Mouse (Mus musculus): ENCODE data around the gene Spata31d1d. TPM values are rescaled to one million over a fixed set of nuclear protein-coding genes. Genes with fewer than 3 reads are reported as not detected.
"Not testable (repeated sequence)": the region's sequence is repeated elsewhere in the genome, so short reads cannot be mapped to it uniquely, and the experiment has no call there.

The Spata31d1d gene
- under 1 TPM in 1 of 2 experiments, not detected in 1; 0.08 TPM for total RNA-seq (2021)

- intact Hi-C loops (cut with DNase I) = no loop called here
- DNase-seq = no peak
Observed at GRCm38 (mm10) chr13:59731652-59732051, at the start of gene Spata31d1d. Gene Spata31d1d, minus strand, starts transcription at chr13:59731752.

DNA sequence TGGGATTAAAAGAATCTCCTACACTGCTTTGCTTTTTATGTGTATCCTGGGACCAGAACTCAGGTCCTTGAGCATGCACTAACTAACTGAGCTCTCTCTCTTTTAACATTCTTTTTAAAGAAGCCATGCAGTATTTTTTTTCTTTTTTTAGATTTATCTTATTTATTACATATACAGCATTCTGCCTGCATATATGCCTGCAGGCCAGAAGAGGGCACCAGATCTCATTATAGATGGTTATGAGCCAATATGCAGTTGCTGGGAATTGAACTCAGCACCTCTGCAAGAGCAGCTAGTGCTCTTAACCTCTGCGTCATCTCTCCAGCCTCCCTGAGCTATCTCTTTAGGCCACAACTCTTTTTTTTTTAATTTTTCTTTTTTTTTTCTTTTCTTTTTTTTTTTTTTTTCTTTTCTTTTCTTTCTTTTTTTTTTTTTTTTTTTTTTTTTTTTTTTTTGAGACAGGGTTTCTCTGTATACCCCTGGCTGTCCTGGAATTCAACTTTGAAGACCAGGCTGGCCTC, 48.3 kb upstream of the Spata31d1d start:
- not testable (repeated sequence) for DNase-seq
- intact Hi-C loops (cut with DNase I) = loop anchor here (10.0 kb wide), 1 partner anchor 145 kb away; no protein-coding TSS in a partner anchor

- DNase-seq = no peak
- intact Hi-C loops (cut with DNase I) = no loop called here
Observed at GRCm38 (mm10) chr13:59779213-59779612, 47.7 kb upstream of the Spata31d1d start.

DNA sequence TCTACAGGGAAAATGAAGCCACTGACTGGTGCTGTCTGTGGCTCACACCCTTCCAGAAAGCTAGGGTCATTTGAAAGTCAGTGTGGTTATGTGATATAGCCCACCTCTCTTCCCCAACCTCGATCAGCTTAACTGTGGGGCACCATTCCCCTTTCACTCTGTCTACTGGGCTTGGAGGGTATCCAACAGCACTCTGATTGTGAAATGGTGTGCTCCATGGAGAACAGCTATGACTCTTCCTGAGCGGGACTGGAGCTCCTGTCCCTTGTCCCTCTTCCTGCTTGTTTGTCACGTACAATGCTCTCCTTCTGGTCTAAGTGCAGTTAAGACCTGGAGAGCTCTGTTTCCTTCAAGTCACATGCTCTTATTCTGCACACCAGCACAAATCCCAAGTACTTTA, 43.6 kb upstream of the Spata31d1d start:
- intact Hi-C loops (cut with DNase I) = no loop called here

DNA sequence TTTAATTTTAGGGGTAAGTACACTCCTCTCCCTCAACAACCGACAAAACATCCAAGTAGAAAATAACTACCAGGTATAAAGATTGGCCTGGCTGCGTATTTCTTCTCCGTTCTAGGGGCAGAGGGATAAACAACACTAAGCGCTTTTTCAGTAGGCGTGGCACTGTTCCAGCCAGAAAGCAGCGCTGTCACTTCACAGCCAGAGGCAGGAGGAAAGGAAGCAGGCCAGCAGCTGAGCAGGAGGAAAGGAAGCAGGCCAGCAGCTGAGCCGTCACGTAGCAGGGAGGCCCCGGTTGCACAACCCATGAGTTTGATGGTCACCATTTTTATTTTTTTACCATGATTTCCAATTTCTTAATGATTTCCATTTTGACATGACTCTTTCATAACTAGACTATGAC, 39.7 kb upstream of the Spata31d1d start:
- intact Hi-C loops (cut with DNase I) = no loop called here
- DNase-seq = peak; percentile 68

More for the DNA sequence above, 43.6 kb upstream of the Spata31d1d start:
- no peak for DNase-seq

DNA sequence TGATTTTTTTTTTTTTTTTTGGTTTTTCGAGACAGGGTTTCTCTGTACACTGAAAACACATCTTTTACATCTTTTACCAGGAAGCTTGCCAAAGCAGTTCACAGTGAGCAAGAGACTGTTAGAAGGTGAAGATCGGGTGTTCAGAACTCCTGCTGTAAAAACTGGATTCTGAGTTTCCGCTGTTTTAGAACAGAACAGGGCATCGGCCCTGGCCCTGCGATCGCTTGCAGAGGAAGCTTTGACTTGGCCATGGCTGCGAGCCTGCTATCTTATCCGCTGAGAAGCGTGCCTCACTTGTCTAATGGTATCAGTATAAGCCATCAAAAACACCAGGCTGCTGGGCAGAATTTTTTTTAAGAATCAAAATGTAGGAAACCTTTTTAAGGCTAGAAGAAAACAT, 39.3 kb upstream of the Spata31d1d start:
- no peak for DNase-seq

DNA sequence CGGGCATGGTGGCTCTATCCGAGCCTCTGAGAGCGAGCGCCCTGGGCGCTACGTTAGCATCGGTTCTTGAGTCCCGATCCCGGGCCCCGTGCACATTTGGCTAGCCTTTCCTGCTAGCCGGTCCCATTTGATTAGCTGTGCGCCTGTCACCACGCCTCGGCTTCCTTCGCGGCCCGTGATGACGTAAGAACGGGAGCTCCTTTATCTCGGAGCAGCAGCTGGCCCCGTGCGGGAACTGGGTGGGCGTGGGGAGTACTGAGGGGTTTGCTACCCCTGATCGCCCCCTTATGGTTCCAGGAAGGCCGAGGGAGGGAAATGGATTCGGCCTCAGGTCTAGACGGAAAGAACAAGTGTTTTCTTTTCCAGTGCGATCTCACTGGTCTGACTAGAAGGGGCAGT, 38.6 kb upstream of the Spata31d1d start:
- DNase-seq = peak; percentile 93
- intact Hi-C loops (cut with DNase I) = no loop called here

More for the DNA sequence above, 39.3 kb upstream of the Spata31d1d start:
- intact Hi-C loops (cut with DNase I) = no loop called here

- peak; percentile 99 for DNase-seq
- intact Hi-C loops (cut with DNase I) = no loop called here
Observed at GRCm38 (mm10) chr13:59769296-59770163, 38.0 kb upstream of the Spata31d1d start, which contains the start of gene Isca1. Gene Isca1, minus strand, starts transcription at chr13:59769810.

GRCm38 (mm10) chr13:59768531-59768930, 37.0 kb upstream of the Spata31d1d start:
- intact Hi-C loops (cut with DNase I) = no loop called here
- no peak for DNase-seq

- intact Hi-C loops (cut with DNase I) = no loop called here
- no peak for DNase-seq
Observed at GRCm38 (mm10) chr13:59766786-59767515, 35.4 kb upstream of the Spata31d1d start.

DNA sequence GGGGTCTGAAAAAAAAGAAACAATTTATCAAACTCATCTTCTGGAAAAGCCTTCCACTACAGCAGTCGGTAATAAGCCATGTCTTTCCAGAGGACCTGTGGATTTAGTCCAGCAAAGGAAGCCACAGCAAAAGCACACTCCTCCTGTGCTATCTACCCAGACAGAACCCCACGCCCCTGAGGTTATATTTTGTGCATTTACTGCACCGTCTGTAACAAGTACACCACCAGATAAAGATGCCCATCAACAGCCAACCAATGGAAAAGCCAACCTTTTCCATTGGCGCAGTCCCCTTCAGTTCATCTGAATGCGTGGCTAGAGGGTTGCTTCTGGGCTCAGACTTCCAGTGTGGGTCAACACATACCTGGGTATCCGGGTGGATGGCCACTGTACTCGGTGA, 31.2 kb upstream of the Spata31d1d start:
- intact Hi-C loops (cut with DNase I) = no loop called here
- DNase-seq = no peak

GRCm38 (mm10) chr13:59756906-59757305, 25.4 kb upstream of the Spata31d1d start:
- DNase-seq = no peak
- intact Hi-C loops (cut with DNase I) = no loop called here

DNA sequence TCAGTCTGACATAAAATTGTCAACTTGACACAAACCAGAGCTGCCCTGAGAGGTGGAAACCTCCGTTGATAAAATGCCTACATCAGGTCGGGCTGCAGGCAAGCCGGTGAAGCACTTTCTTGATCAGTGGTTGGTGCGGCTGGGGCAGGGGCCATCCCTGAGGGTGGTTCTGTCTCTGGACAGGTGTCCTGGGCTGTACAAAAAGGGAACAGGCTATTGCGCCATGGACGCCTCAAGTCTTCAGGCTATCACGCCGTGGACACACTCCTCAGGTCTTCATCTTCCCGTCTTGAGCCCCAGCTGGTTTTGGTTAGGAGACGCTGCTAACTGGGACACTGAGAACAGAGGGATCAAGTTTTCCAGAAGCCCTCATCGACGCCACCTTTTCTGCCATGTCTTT, 18.8 kb upstream of the Spata31d1d start:
- intact Hi-C loops (cut with DNase I) = no loop called here
- DNase-seq = no peak

DNA sequence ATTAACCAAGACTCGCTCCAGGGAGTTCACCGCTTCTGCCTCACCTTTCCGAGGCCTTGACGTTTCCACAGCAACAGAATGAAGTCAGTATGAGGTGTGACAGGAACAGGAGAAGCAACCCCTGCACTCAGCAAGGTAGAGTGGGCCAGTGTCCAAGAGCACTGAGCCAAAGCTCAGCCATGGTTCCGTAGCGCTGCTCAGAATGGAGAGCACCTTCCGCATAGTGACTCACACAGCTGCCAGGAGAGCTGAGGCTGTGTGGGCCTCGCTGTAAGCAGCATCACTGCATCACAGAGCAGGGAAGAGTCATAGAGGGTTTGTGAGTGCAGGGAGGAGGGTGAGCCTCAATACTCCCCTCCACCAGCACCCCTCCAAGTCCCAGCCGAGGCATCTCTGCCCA, 15.2 kb upstream of the Spata31d1d start, which contains the start of gene 1700014D04Rik:
Gene 1700014D04Rik, minus strand, starts transcription at position 42 of the 400 bp plus-strand sequence.
- intact Hi-C loops (cut with DNase I) = no loop called here
- DNase-seq = no peak

DNA sequence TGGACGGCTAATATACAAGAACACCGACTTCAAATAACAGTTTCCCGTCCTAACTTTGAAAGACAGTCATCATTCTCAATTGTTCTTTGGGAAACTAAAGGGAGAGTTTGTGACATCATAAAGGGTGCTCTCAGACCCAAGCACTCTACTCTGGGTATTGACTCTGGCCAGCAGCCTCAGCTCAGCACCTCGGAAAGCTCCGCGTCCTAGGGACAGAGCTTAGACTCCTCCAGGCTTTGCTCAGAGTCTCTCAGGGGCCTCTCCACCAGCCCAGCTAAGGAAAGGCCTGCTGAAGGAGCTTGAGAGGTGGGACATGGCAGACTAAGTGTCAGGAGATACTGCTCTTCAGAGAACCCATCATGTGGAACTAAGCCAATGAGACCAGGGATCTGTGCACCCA, 14.6 kb upstream of the Spata31d1d start:
- DNase-seq = no peak
- intact Hi-C loops (cut with DNase I) = no loop called here

DNA sequence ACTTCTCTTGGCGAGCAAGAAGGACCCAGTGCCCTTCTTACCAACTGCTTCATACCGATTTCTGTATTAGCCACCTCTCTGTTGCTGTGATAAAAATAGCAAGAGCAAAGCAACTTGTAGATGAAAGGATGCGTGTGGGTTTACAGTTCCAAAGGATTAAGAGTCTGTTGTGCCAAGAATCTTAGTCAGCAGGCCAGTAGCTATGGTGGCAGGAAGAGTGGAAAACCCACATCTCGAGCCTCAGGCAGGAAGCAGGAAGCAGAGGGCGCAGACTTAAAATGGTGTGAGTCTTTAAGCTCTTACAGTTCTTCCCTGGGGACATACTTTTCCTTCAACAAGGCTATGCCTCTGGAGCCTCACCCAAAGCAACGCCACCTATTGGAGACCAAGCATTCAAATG, 13.9 kb upstream of the Spata31d1d start:
- no peak for DNase-seq
- intact Hi-C loops (cut with DNase I) = no loop called here

GRCm38 (mm10) chr13:59741697-59742096, 10.1 kb upstream of the Spata31d1d start:
- intact Hi-C loops (cut with DNase I) = no loop called here
- DNase-seq = no peak

GRCm38 (mm10) chr13:59741096-59741495, 9.5 kb upstream of the Spata31d1d start:
- intact Hi-C loops (cut with DNase I) = no loop called here
- peak; percentile 15 for DNase-seq

DNA sequence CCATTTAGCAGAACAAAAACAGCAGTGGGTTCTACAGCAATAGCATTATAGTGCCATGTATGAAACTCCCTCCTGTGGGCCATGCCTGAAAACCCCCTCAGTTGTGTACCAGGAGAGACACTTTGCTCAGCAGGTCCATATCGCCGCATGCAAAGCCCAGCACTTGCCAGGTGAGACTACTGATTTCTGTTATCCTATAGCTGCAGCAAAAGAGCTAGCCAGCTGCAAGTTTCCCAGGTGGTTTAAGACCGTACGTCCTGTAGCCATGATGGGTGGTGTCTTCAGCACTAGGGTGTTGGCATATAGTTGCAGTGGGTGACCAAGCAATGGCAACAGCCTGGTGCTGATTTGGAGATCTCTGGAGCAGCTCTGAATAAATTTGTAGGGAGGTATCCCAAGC, 7.8 kb upstream of the Spata31d1d start:
- intact Hi-C loops (cut with DNase I) = no loop called here
- no peak for DNase-seq

DNA sequence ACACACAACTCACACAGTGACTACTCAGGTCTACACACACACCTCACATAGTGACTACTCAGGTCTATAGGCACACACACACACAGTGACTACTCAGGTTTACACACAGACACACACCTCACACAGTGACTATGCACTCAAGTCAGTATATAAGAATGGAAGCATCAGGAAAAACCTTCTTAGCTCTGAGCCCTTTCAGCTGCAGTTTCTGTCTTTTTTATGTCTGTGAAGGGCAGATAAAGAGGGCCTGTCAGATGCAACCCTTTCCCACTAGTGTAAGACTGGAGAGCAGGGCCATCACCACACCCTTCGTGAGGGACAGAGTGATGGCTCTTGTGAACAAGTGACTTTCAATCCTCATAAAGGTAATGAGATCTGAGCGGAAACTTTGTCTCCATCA, 6.9 kb upstream of the Spata31d1d start:
- DNase-seq = no peak
- intact Hi-C loops (cut with DNase I) = no loop called here

GRCm38 (mm10) chr13:59735190-59735589, 3.6 kb upstream of the Spata31d1d start:
- intact Hi-C loops (cut with DNase I) = no loop called here

More at GRCm38 (mm10) chr13:59735190-59735589, 3.6 kb upstream of the Spata31d1d start:
- no peak for DNase-seq
